Mouse (Mus musculus) CH12.LX (cell line): ENCODE measurements at regions not wholly inside any gene's neighbourhood (a gene's known extent, or its start where the extent isn't known, plus 50 kb on each side); places are given as distances from the start of the nearest gene placed in this dataset.

ENCODE experiments used
- DNase-seq: peaks from one replicate; pipeline ENCODE4 v3.0.0-alpha.2; 2013; ENCODE audit errors: extremely low read depth
- H3K27ac ChIP-seq: 2 replicates; pipeline ENCODE4 v1.5.1; 2012; ENCODE audit warnings: low read depth, mild to moderate bottlenecking, control low read depth, moderate library complexity; ENCODE audit not compliant: insufficient read depth
- H3K27me3 ChIP-seq: replicated peaks from 2 replicates; pipeline ENCODE3; 2012; ENCODE audit warnings: inconsistent platforms
- H3K36me3 ChIP-seq, 2 experiments: replicated peaks in 1 of 2; 2 replicates each; pipeline versions ENCODE3 to v1.6.1; 2012; ENCODE audit warnings: inconsistent platforms in 1 of 2, low read length in 1 of 2, mild to moderate bottlenecking in 1 of 2, mixed read lengths in 1 of 2, moderate library complexity in 1 of 2; ENCODE audit not compliant: control insufficient read depth in 1 of 2, insufficient read depth in 1 of 2
- H3K4me1 ChIP-seq, 2 experiments: 2 replicates each; pipeline ENCODE4 v1.6.1; 2012; ENCODE audit warnings: inconsistent platforms in 1 of 2, moderate library complexity in 1 of 2; ENCODE audit not compliant: insufficient read depth in 2 of 2, control insufficient read depth in 1 of 2
- H3K4me2 ChIP-seq: 2 replicates; pipeline ENCODE4 v1.6.1; 2012; ENCODE audit warnings: low read depth, mild to moderate bottlenecking, control low read depth; ENCODE audit not compliant: poor library complexity, insufficient read depth, severe bottlenecking
- H3K4me3 ChIP-seq, 3 experiments: fragments of 150-350 bp in 1 of 3; sonication (generic) in 1 of 3; replicated peaks in 1 of 3; 2 replicates each; pipeline versions ENCODE3 to v1.5.1; 2011 to 2012; ENCODE audit warnings: low read depth in 2 of 3, low read length in 2 of 3, mild to moderate bottlenecking in 2 of 3, moderate library complexity in 2 of 3, control low read depth in 1 of 3, improper control_type of control experiment in 1 of 3, inconsistent platforms in 1 of 3, mixed read lengths in 1 of 3; ENCODE audit not compliant: poor library complexity in 1 of 3
- H3K79me2 ChIP-seq: replicated peaks from 2 replicates; pipeline ENCODE4 v1.6.1; 2012; ENCODE audit warnings: mild to moderate bottlenecking, moderate library complexity; ENCODE audit not compliant: control insufficient read depth, poor library complexity, insufficient read depth, severe bottlenecking; ENCODE audit errors: extremely low read depth
- H3K9ac ChIP-seq: 2 replicates; pipeline ENCODE4 v1.6.1; 2012; ENCODE audit warnings: low read depth, mild to moderate bottlenecking, control low read depth, moderate library complexity; ENCODE audit not compliant: insufficient read depth
- H3K9me3 ChIP-seq: replicated peaks from 2 replicates; pipeline ENCODE3; 2012; ENCODE audit warnings: low read length, inconsistent platforms, mixed read lengths
- BHLHE40 ChIP-seq: IDR thresholded peaks from 2 replicates; pipeline ENCODE4 v1.6.1; 2011; ENCODE audit warnings: mild to moderate bottlenecking, low read depth, low read length, improper control_type of control experiment
- MAX ChIP-seq: IDR thresholded peaks from 2 replicates; pipeline ENCODE4 v1.6.1; 2011; ENCODE audit warnings: low read length, improper control_type of control experiment
- MAZ ChIP-seq: IDR thresholded peaks from 2 replicates; pipeline ENCODE4 v1.6.1; 2012; ENCODE audit warnings: low read depth, mild to moderate bottlenecking, inconsistent platforms, low read length, improper control_type of control experiment, moderate library complexity
- POLR2AphosphoS2 ChIP-seq: IDR thresholded peaks from 2 replicates; pipeline ENCODE4 v1.6.1; 2011; ENCODE audit warnings: low read depth, low read length, improper control_type of control experiment
- SMC3 ChIP-seq: IDR thresholded peaks from 2 replicates; pipeline ENCODE4 v1.6.1; 2011; ENCODE audit warnings: low read depth, low read length, improper control_type of control experiment
- TCF12 ChIP-seq: IDR thresholded peaks from 2 replicates; pipeline ENCODE4 v1.6.1; 2014; ENCODE audit warnings: low read depth, mild to moderate bottlenecking, inconsistent platforms, low read length, improper control_type of control experiment
- USF2 ChIP-seq: conservative IDR thresholded peaks from 2 replicates; pipeline ENCODE4 v1.6.1; 2011; ENCODE audit warnings: low read depth, low read length, improper control_type of control experiment
- dilution Hi-C: fragments of 300-500 bp; cut with MboI; formaldehyde crosslinking; loops from 2 replicates; pipeline ENCODE4 v1.14.3; 2020; ENCODE audit warnings: low sequenced_read_pairs; ENCODE audit not compliant: extremely low pct_unique_long_range_greater_than_20kb, extremely low pct_ligation_motif_present
- in situ Hi-C: fragments of 300-500 bp; cut with MboI; formaldehyde crosslinking; loops from 3 replicates; pipeline ENCODE4 v1.14.3; 2019; ENCODE audit warnings: low sequenced_read_pairs, low pct_ligation_motif_present, low pct_unique_long_range_greater_than_20kb, mixed read lengths

DNA sequence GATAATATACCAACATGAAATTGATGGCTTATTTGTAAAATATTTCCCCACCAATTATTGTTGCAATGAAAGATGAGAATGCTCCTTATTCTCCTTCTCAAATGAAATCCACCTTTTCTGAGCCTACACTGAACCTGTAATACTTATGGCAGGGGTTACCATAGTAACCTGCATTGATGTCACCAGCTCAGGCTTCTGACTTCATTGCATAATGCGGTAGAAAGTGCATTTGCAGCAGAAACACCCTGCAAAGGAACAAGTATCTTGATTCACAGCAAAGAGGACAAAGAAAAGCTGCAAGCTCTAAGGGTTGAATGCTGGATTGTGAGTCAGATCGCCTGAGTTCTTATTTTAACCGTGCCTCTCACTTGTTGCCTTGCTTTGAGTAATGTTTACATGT, 75.5 kb upstream of the Stxbp5 start:
- H3K27ac ChIP-seq = no peak overlapping the region
- DNase-seq = no peak
- TF ChIP-seq BHLHE40 (no peak), TCF12 (no peak), POLR2AphosphoS2 (no peak), MAX (no peak), MAZ (no peak), SMC3 (no peak), USF2 (no peak)
- dilution Hi-C loops (no loop called here), in situ Hi-C loops (no loop called here)
- H3K9ac ChIP-seq = no peak overlapping the region
- no peaks in the 10 kb centered on the region for H3K79me2 ChIP-seq
- no peak overlapping the region for H3K4me3 ChIP-seq
- no peaks in the 10 kb centered on the region for H3K4me1 ChIP-seq
- H3K9me3 ChIP-seq = no peaks in the 10 kb centered on the region
- H3K27me3 ChIP-seq = no peaks in the 10 kb centered on the region
- no peak overlapping the region for H3K4me2 ChIP-seq
- H3K36me3 ChIP-seq = no peaks in the 10 kb centered on the region
